Mouse (Mus musculus) c-Kit-positive CD71-positive TER-119-negative erythroid progenitor cells, embryonic 14.5 days (primary cell): ENCODE results near the gene Emilin3.

Experiments used
- DNase-seq: peaks from one replicate; pipeline ENCODE4 v3.0.0-alpha.2; 2013; ENCODE audit warnings: low read depth

Emilin3 gene

DNA sequence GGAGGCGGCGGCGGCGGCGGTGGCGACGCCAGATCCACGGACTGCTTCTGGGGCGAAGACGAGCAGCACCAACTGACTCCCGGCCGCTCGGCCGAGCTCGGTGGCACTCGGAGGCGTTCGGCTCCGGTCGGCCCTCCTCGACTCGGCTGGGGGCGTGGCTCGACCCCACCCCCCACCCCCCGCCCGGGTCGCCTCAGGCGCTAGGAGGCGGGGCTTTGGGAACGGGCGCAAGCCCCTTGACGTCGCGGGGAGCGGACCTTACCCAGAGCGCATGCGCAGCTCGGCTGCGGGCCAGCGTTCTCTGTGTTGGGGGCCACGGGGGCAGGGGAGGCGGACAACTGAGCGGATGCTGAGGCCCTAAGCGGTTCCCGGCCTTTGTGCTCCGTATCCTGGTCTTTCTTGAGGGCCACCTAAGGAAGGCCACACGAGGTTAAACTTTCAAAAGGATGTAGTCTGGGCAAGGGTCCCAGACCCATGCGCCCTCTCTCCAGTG, 39.2 kb downstream of the Emilin3 start, which contains the start of gene Zhx3:
Gene Zhx3 (minus strand): TSS at position 109 of the 493 bp plus-strand sequence.
- DNase-seq = peak; percentile 72

DNA sequence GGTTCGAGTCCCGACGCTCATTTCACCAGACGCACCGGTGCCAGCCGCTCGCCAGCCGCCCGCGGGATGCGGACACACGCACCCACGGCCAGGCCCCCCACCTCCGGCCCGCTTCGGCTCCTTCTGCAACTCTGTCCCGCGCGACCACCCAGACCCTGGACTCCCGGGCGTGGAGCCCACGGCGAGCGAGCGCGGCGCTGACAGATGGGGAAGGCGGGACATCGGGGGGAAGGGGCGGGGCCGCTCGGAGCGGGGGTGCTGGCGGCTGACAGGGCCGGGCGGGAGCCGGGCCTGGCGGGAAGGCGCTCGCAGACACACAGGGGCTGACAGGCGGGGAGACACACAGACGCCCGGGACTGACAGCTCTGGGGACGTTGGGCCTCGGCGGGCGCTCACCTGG, 39.7 kb downstream of the Emilin3 start:
- no peak for DNase-seq

DNA sequence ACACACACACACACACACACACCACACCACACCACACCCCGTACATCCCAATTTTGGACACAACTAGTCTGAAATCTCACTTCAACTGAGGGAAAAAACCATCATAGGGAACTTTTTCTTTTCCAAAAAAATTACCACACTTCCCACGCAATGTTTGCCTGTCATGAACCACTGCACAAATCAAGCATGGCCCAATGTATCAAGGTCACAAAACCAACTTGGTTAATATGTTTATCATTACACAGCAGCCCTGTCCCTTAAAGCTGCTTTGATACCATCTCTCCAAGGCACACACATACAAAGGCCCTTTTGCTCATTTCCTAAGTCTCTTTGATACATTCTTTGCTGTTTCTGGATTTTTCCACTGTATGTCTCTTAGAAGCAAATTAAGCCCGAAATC, 40.8 kb downstream of the Emilin3 start:
- DNase-seq = no peak

DNA sequence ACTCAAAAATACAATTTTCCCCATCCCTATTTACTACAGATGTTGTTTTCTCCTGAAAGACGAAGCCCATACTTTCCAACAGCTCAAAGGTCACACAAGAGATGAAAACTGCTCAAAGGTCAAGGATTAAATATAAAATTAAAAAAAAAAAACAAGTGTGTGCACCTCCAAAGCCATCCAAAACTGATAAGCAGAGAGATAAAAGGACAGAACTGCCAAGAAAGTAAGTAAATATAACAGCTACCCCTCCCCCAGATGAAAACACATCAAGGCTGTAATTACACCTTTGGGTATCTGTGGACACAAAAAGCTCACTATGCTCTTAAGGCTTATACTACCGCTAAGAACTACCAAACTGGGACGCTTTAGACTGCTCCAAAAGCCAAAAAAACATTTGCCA, 42.7 kb downstream of the Emilin3 start:
- DNase-seq = no peak

DNA sequence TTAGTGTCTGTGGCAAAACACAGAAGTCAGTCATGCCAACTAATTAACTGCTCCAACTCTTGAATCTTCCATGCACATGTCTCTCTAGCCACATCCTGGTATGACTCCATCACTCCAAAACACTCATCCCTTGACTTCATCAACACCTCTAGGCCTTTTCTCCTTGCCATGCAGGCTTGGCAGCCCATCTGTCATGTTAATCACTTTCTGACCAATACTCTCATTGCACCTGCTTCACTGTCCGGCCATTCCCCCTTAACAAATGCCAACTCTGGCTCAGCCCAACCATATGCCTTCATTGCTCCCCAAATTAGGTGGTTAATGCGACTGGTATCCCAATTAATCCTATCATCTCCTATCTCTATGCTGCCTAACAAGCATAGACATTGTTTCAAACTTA, 46.9 kb downstream of the Emilin3 start:
- no peak for DNase-seq

DNA sequence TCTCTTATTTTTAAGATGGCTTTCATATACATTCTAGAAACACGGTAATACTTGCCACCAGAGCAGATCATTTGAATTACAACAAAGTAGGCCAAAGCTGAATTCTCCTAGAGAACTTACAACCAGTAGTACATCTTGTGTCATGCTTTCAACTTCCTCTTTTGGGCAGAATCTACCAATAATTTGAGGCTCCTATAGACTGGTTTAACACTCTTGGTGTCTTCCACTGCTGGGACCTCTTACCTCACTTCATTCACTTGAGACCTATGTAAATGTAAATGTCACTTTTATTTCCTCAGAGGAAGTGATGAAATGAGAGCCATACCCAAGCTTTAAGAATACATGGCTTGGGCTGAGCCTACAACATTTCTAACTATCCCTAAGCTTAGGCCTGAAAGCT, 48.0 kb downstream of the Emilin3 start:
- no peak for DNase-seq

DNA sequence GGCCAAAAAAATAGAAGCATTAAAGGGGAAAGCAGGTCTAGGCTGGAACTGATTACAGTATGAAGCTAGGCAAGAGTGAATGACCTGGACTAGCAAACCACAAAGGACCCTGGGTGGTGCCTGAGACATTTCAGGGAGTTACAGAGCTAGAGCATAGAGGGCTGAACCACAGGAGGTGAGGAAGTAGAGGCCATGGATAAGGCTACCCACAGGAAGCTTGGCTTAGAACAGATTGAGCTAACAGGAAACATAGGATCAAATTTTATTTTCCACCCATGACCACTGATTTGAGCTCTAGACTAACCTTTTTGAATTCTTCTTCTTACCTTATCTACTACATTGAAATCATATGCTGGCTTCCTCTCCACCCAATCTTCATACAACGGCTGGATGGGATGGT, 51.8 kb downstream of the Emilin3 start:
- DNase-seq = no peak
